Mouse (Mus musculus) lung, postnatal 0 days (tissue): ENCODE measurements at regions not wholly inside any gene's neighbourhood (a gene's known extent, or its start where the extent isn't known, plus 50 kb on each side); places are given as distances from the start of the nearest gene placed in this dataset.

Experiments
- ATAC-seq: fragments of 200-750 bp; cut with Nextera tagmentation; 2 replicates; pipeline ENCODE4 v1.8.0; 2017; ENCODE audit warnings: moderate library complexity
- DNase-seq: peaks from one replicate; pipeline ENCODE4 v3.0.0-alpha.2; 2016; ENCODE audit warnings: low spot score
- H3K27ac ChIP-seq: fragments of 300-500 bp; sonication (generic); 2 replicates; pipeline ENCODE4 v1.5.1; 2014; ENCODE audit warnings: antibody characterized with exemption, mild to moderate bottlenecking, low read length, mixed read lengths
- H3K27me3 ChIP-seq: fragments of 300-500 bp; sonication (generic); replicated peaks from 2 replicates; pipeline ENCODE4 v1.6.1; 2014; ENCODE audit warnings: low read length, mixed read lengths; ENCODE audit not compliant: insufficient read depth
- H3K36me3 ChIP-seq: fragments of 300-500 bp; sonication (generic); 2 replicates; pipeline ENCODE4 v1.6.1; 2014; ENCODE audit warnings: low read length, mixed read lengths; ENCODE audit not compliant: insufficient read depth
- H3K4me1 ChIP-seq: fragments of 300-500 bp; sonication (generic); 2 replicates; pipeline ENCODE4 v1.6.1; 2014; ENCODE audit warnings: antibody characterized with exemption, low read depth, low read length, mixed read lengths; ENCODE audit not compliant: insufficient read depth
- H3K4me2 ChIP-seq: fragments of 300-500 bp; sonication (generic); replicated peaks from 2 replicates; pipeline ENCODE4 v1.6.1; 2014; ENCODE audit warnings: low read depth, mild to moderate bottlenecking, low read length, moderate library complexity, mixed read lengths
- H3K4me3 ChIP-seq: fragments of 300-500 bp; sonication (generic); 2 replicates; pipeline ENCODE4 v1.5.1; 2014; ENCODE audit warnings: low read depth, low read length
- H3K9ac ChIP-seq: fragments of 300-500 bp; sonication (generic); replicated peaks from 2 replicates; pipeline ENCODE4 v1.6.1; 2014; ENCODE audit warnings: low read depth, mild to moderate bottlenecking
- H3K9me3 ChIP-seq: fragments of 300-500 bp; sonication (generic); 2 replicates; pipeline ENCODE4 v1.6.1; 2016; ENCODE audit warnings: low read length, mixed read lengths
- CTCF ChIP-seq: IDR thresholded peaks from 2 replicates; pipeline ENCODE4 v1.5.1; 2016; ENCODE audit warnings: antibody characterized with exemption, mild to moderate bottlenecking
- EP300 ChIP-seq: IDR thresholded peaks from 2 replicates; pipeline ENCODE4 v1.6.1; 2016; ENCODE audit warnings: antibody characterized with exemption, mild to moderate bottlenecking, control low read depth
- WGBS: fragments of 180-500 bp; shearing (Covaris S2); extraction: QIAGEN DNeasy Blood & Tissue Kit; methylation state at CpG from one replicate; pipeline ENCODE4 v1.1.7; 2014; 5-methylcytosine and 5-hydroxymethylcytosine counted together

GRCm38 (mm10) chr15:7624689-7625472, 185.8 kb upstream of the Gdnf start:
- Histone ChIP-seq H3K4me1 (no peaks in the 10 kb centered on the region), H3K27me3 (0 out of 2 replicates have a peak, but pooled peaks cover 2% of the 10 kb centered on the region), H3K27ac (no peak overlapping the region), H3K4me2 (no peak overlapping the region), H3K4me3 (no peak overlapping the region), H3K36me3 (no peaks in the 10 kb centered on the region), H3K9me3 (no peaks in the 10 kb centered on the region), H3K9ac (no peak overlapping the region)
- ATAC-seq (no peak), DNase-seq (no peak)
- WGBS = 62% methylated on average over 6 of the region's 6 CpGs
- TF ChIP-seq EP300 (no peak), CTCF (no peak)

GRCm38 (mm10) chr15:7629826-7630225, 180.8 kb upstream of the Gdnf start:
- DNase-seq = peak; percentile 51
- no peaks in the 10 kb centered on the region for H3K4me1 ChIP-seq
- H3K9ac ChIP-seq = no peak overlapping the region
- H3K4me2 ChIP-seq = no peak overlapping the region
- WGBS = 56% methylated on average over 4 of the region's 4 CpGs
- H3K27ac ChIP-seq = no peak overlapping the region
- ATAC-seq = peak; percentile 60
- TF ChIP-seq EP300 (no peak), CTCF (no peak)
- H3K36me3 ChIP-seq = no peaks in the 10 kb centered on the region
- H3K4me3 ChIP-seq = no peak overlapping the region
- no peaks in the 10 kb centered on the region for H3K9me3 ChIP-seq
- H3K27me3 ChIP-seq = no peaks in the 10 kb centered on the region

- Histone ChIP-seq H3K4me3 (no peak overlapping the region), H3K9me3 (no peaks in the 10 kb centered on the region), H3K4me1 (no peaks in the 10 kb centered on the region), H3K27me3 (no peaks in the 10 kb centered on the region), H3K27ac (no peak overlapping the region), H3K36me3 (no peaks in the 10 kb centered on the region), H3K4me2 (no peak overlapping the region), H3K9ac (no peak overlapping the region)
- WGBS = 48% methylated on average over 8 of the region's 8 CpGs
- ATAC-seq = no peak
- TF ChIP-seq CTCF = no peak
- TF ChIP-seq EP300 = no peak
- no peak for DNase-seq
Observed at GRCm38 (mm10) chr15:7635234-7635633, 175.4 kb upstream of the Gdnf start.

- Histone ChIP-seq H3K27me3 (no peaks in the 10 kb centered on the region), H3K4me3 (no peak overlapping the region), H3K4me1 (no peaks in the 10 kb centered on the region), H3K27ac (no peak overlapping the region), H3K4me2 (no peak overlapping the region), H3K9me3 (no peaks in the 10 kb centered on the region), H3K36me3 (no peaks in the 10 kb centered on the region), H3K9ac (no peak overlapping the region)
- ATAC-seq (no peak), DNase-seq (no peak)
- no peak for TF ChIP-seq CTCF
- TF ChIP-seq EP300 = no peak
- WGBS = 69% methylated on average over 6 of the region's 6 CpGs
Observed at GRCm38 (mm10) chr15:7639444-7639843, 171.2 kb upstream of the Gdnf start.

GRCm38 (mm10) chr15:7642075-7642474, 168.6 kb upstream of the Gdnf start:
- Histone ChIP-seq H3K36me3 (no peaks in the 10 kb centered on the region), H3K4me2 (no peak overlapping the region), H3K4me1 (no peaks in the 10 kb centered on the region), H3K27ac (no peak overlapping the region), H3K27me3 (no peaks in the 10 kb centered on the region), H3K9me3 (no peaks in the 10 kb centered on the region), H3K4me3 (no peak overlapping the region), H3K9ac (no peak overlapping the region)
- TF ChIP-seq EP300 = no peak
- no peak for TF ChIP-seq CTCF
- ATAC-seq = no peak
- no peak for DNase-seq
- WGBS = 63% methylated on average over 2 of the region's 2 CpGs

GRCm38 (mm10) chr15:7650705-7651104, 159.9 kb upstream of the Gdnf start:
- TF ChIP-seq CTCF (no peak), EP300 (no peak)
- no peak overlapping the region for H3K9ac ChIP-seq
- no peaks in the 10 kb centered on the region for H3K9me3 ChIP-seq
- ATAC-seq (no peak), DNase-seq (no peak)
- no peaks in the 10 kb centered on the region for H3K4me1 ChIP-seq
- H3K36me3 ChIP-seq = no peaks in the 10 kb centered on the region
- WGBS = 52% methylated on average over 3 of the region's 3 CpGs
- no peak overlapping the region for H3K27ac ChIP-seq
- H3K4me2 ChIP-seq = no peak overlapping the region
- no peak overlapping the region for H3K4me3 ChIP-seq
- no peaks in the 10 kb centered on the region for H3K27me3 ChIP-seq
